Mouse (Mus musculus): ENCODE data around the gene Tiprl. TPM values are rescaled to one million over a fixed set of nuclear protein-coding genes. Genes with fewer than 3 reads are reported as not detected.
A peak's percentile ranks its signal among the peaks of the same experiment; 100 is the strongest.

Tiprl gene
- total and polyA plus RNA-seq, 3 experiments, result 36.1 to 82.2 (median 45.7) TPM

GRCm38 (mm10) chr1:165200748-165201147 lies 36.0 kb downstream of the Tiprl start (continued):
- peak; percentile 85 for TF ChIP-seq MAX (IDR thresholded peaks at IDR 0.05; ENCODE audit: low read length)
- TF ChIP-seq ZNF384 (IDR thresholded peaks at IDR 0.05; ENCODE audit: low read depth, low read length), result peak; percentile 91
- TF ChIP-seq POLR2AphosphoS2 (IDR thresholded peaks at IDR 0.05; ENCODE audit: low read depth, low read length), result no peak
- TF ChIP-seq JUN (IDR thresholded peaks at IDR 0.05; ENCODE audit: insufficient read depth, low read depth, low read length), result peak; percentile 92
- TF ChIP-seq CHD1 (IDR thresholded peaks at IDR 0.05; ENCODE audit: low read depth, low read length), result no peak
- TF ChIP-seq IRF4 (IDR thresholded peaks at IDR 0.05; ENCODE audit: low read depth, low read length), result peak; percentile 98

GRCm38 (mm10) chr1:165199639-165200038 lies 37.2 kb downstream of the Tiprl start:
- H3K4me2 ChIP-seq (ENCODE audit: insufficient read depth, low read depth, poor library complexity, severe bottlenecking), result no peak overlapping the region
- H3K9me3 ChIP-seq (replicated peaks; ENCODE audit: low read length), result no peaks in the 10 kb centered on the region
- H3K4me1 ChIP-seq (ENCODE audit: control insufficient read depth in 1 of 2, insufficient read depth in 2 of 2), result peaks cover 14 to 53% of the 10 kb centered on the region in 2 experiments
- H3K27ac ChIP-seq (ENCODE audit: insufficient read depth, low read depth), result no peak overlapping the region
- TF ChIP-seq MXI1 (IDR thresholded peaks at IDR 0.05; ENCODE audit: low read depth, low read length), result no peak
- in situ Hi-C loops (cut with MboI; ENCODE audit: low pct_ligation_motif_present, low pct_unique_long_range_greater_than_20kb, low sequenced_read_pairs) (no loop called here), dilution Hi-C loops (cut with MboI; ENCODE audit: extremely low pct_ligation_motif_present, extremely low pct_unique_long_range_greater_than_20kb, low sequenced_read_pairs) (no loop called here)
- no peaks in the 10 kb centered on the region for H3K36me3 ChIP-seq (replicated peaks in 1 of 2; ENCODE audit: control insufficient read depth in 1 of 2, insufficient read depth in 1 of 2, low read length in 1 of 2)
- no peaks in the 10 kb centered on the region for H3K27me3 ChIP-seq (replicated peaks)
- H3K4me3 ChIP-seq (replicated peaks in 1 of 3; ENCODE audit: low read depth in 2 of 3, low read length in 2 of 3, poor library complexity in 1 of 3), result no peak overlapping the region
- no peak overlapping the region for H3K9ac ChIP-seq (ENCODE audit: insufficient read depth, low read depth)
- H3K79me2 ChIP-seq (replicated peaks; ENCODE audit: control insufficient read depth, extremely low read depth, insufficient read depth, poor library complexity, severe bottlenecking), result no peaks in the 10 kb centered on the region
- no peak for DNase-seq (ENCODE audit: extremely low read depth)

- in situ Hi-C loops (cut with MboI; ENCODE audit: low pct_ligation_motif_present, low pct_unique_long_range_greater_than_20kb, low sequenced_read_pairs), result no loop called here
- TF ChIP-seq TCF12 (IDR thresholded peaks at IDR 0.05; ENCODE audit: low read depth, low read length) (peak; percentile 94), MAZ (IDR thresholded peaks at IDR 0.05; ENCODE audit: low read depth, low read length) (no peak)
- dilution Hi-C loops (cut with MboI; ENCODE audit: extremely low pct_ligation_motif_present, extremely low pct_unique_long_range_greater_than_20kb, low sequenced_read_pairs), result no loop called here
Observed at GRCm38 (mm10) chr1:165198951-165199350, 37.8 kb downstream of the Tiprl start.

DNA sequence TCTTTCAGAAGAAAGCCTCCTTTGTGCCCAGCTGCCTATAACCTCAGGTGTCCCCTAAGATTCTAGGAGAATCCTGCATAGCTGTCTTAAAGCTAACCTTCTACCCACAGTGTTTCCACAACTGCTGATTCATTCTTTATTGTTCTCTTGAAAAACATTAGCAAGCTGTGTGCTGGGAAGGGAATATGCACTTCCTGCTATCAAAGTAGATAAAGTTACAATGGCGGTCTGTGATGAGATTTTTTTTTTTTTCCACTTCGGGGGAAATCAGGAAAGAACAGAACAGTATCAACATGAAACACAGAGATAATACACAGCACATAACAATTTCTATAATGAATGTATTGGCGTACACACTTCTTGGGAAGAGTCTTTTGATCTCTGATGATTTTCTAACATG lies 38.9 kb downstream of the Tiprl start:
- H3K9ac ChIP-seq (ENCODE audit: insufficient read depth, low read depth), result no peak overlapping the region
- no peak overlapping the region for H3K4me2 ChIP-seq (ENCODE audit: insufficient read depth, low read depth, poor library complexity, severe bottlenecking)
- dilution Hi-C loops (cut with MboI; ENCODE audit: extremely low pct_ligation_motif_present, extremely low pct_unique_long_range_greater_than_20kb, low sequenced_read_pairs), result no loop called here
- H3K79me2 ChIP-seq (replicated peaks; ENCODE audit: control insufficient read depth, extremely low read depth, insufficient read depth, poor library complexity, severe bottlenecking), result peaks cover 10% of the 10 kb centered on the region
- H3K27me3 ChIP-seq (replicated peaks), result no peaks in the 10 kb centered on the region
- peaks cover 14 to 43% of the 10 kb centered on the region in 2 experiments for H3K4me1 ChIP-seq (ENCODE audit: control insufficient read depth in 1 of 2, insufficient read depth in 2 of 2)
- no peaks in the 10 kb centered on the region for H3K36me3 ChIP-seq (replicated peaks in 1 of 2; ENCODE audit: control insufficient read depth in 1 of 2, insufficient read depth in 1 of 2, low read length in 1 of 2)
- no peak overlapping the region for H3K27ac ChIP-seq (ENCODE audit: insufficient read depth, low read depth)
- in situ Hi-C loops (cut with MboI; ENCODE audit: low pct_ligation_motif_present, low pct_unique_long_range_greater_than_20kb, low sequenced_read_pairs), result no loop called here
- H3K9me3 ChIP-seq (replicated peaks; ENCODE audit: low read length), result no peaks in the 10 kb centered on the region
- DNase-seq (ENCODE audit: extremely low read depth), result no peak
- no peak for TF ChIP-seq NELFE (IDR thresholded peaks at IDR 0.05; ENCODE audit: low read depth, low read length)
- no peak for TF ChIP-seq BHLHE40 (IDR thresholded peaks at IDR 0.05; ENCODE audit: low read depth, low read length)
- no peak for TF ChIP-seq MAZ (IDR thresholded peaks at IDR 0.05; ENCODE audit: low read depth, low read length)
- TF ChIP-seq ZC3H11A (IDR thresholded peaks at IDR 0.05; ENCODE audit: low read depth, low read length), result no peak
- no peak for TF ChIP-seq MYC (IDR thresholded peaks at IDR 0.05; ENCODE audit: low read depth, low read length)
- no peak for TF ChIP-seq CTCF (conservative IDR thresholded peaks at IDR 0.05 in 1 of 2, IDR thresholded peaks at IDR 0.05 in 1 of 2; ENCODE audit: low read depth in 2 of 2, low read length in 2 of 2)
- TF ChIP-seq ZMIZ1 (IDR thresholded peaks at IDR 0.05; ENCODE audit: low read depth, low read length), result no peak
- no peak for TF ChIP-seq GABPA (IDR thresholded peaks at IDR 0.05; ENCODE audit: insufficient replicate concordance, low read depth, low read length)
- no peak for TF ChIP-seq JUND (conservative IDR thresholded peaks at IDR 0.05; ENCODE audit: low read depth, low read length)
- TF ChIP-seq POLR2A (IDR thresholded peaks at IDR 0.05; ENCODE audit: low read depth, low read length), result no peak
- no peak for TF ChIP-seq IRF4 (IDR thresholded peaks at IDR 0.05; ENCODE audit: low read depth, low read length)
- TF ChIP-seq USF1 (IDR thresholded peaks at IDR 0.05; ENCODE audit: low read depth, low read length), result no peak
- no peak for TF ChIP-seq MAFK (IDR thresholded peaks at IDR 0.05; ENCODE audit: insufficient replicate concordance, low read length)
- no peak for TF ChIP-seq RAD21 (IDR thresholded peaks at IDR 0.05; ENCODE audit: low read depth, low read length)
- TF ChIP-seq TBP (conservative IDR thresholded peaks at IDR 0.05; ENCODE audit: low read depth, low read length), result no peak
- TF ChIP-seq CHD1 (IDR thresholded peaks at IDR 0.05; ENCODE audit: low read depth, low read length), result no peak
- no peak for TF ChIP-seq ZKSCAN1 (IDR thresholded peaks at IDR 0.05; ENCODE audit: borderline replicate concordance, low read depth, low read length)
- H3K4me3 ChIP-seq (replicated peaks in 1 of 3; ENCODE audit: low read depth in 2 of 3, low read length in 2 of 3, poor library complexity in 1 of 3), result no peak overlapping the region

More at GRCm38 (mm10) chr1:165198951-165199350, 37.8 kb downstream of the Tiprl start:
- no peaks in the 10 kb centered on the region for H3K9me3 ChIP-seq (replicated peaks; ENCODE audit: low read length)
- DNase-seq (ENCODE audit: extremely low read depth), result no peak
- H3K9ac ChIP-seq (ENCODE audit: insufficient read depth, low read depth), result no peak overlapping the region
- peaks cover under 1% of the 10 kb centered on the region; the same call in 1 of the 2 replicates for H3K79me2 ChIP-seq (replicated peaks; ENCODE audit: control insufficient read depth, extremely low read depth, insufficient read depth, poor library complexity, severe bottlenecking)
- peaks cover 14 to 54% of the 10 kb centered on the region in 2 experiments for H3K4me1 ChIP-seq (ENCODE audit: control insufficient read depth in 1 of 2, insufficient read depth in 2 of 2)
- no peak overlapping the region for H3K4me3 ChIP-seq (replicated peaks in 1 of 3; ENCODE audit: low read depth in 2 of 3, low read length in 2 of 3, poor library complexity in 1 of 3)
- H3K36me3 ChIP-seq (replicated peaks in 1 of 2; ENCODE audit: control insufficient read depth in 1 of 2, insufficient read depth in 1 of 2, low read length in 1 of 2), result no peaks in the 10 kb centered on the region
- H3K27me3 ChIP-seq (replicated peaks), result no peaks in the 10 kb centered on the region
- H3K4me2 ChIP-seq (ENCODE audit: insufficient read depth, low read depth, poor library complexity, severe bottlenecking), result no peak overlapping the region
- H3K27ac ChIP-seq (ENCODE audit: insufficient read depth, low read depth), result no peak overlapping the region

All from CH12.LX (cell line).